8 mouse cellular contexts compared by ENCODE assay signal in genomic region chr6:39118456-39118881, GRCm38 (mm10). TPM values are rescaled to one million over a fixed set of nuclear protein-coding genes. Genes with fewer than 3 reads are reported as not detected.
A peak's percentile ranks its signal among the peaks of the same experiment; 100 is the strongest.
DNase-seq lines count a peak whose midpoint lies in the region; ATAC-seq and TF ChIP-seq lines count a peak whose summit lies in the region.

No protein-coding gene starts in this region.

- no peaks in the 10 kb centered on the region for H3K27me3 ChIP-seq in liver, adult 2 months (ENCODE audit: control insufficient read depth, insufficient read depth, low read length)

- 8% methylated on average over 49 of the region's 49 CpGs for WGBS in liver, adult 2 months

- peak overlapping the region; percentile 78 for H3K4me3 ChIP-seq in liver, adult 2 months (ENCODE audit: insufficient read depth, low read depth, low read length)

- H3K9ac ChIP-seq in liver, adult 2 months (ENCODE audit: low read depth, low read length), result peak overlapping the region; percentile 91

- H3K4me1 ChIP-seq in liver, adult 2 months (ENCODE audit: control insufficient read depth, insufficient read depth, low read length), result peaks cover 16% of the 10 kb centered on the region

- no peak for TF ChIP-seq POLR2A in liver, adult 2 months (IDR thresholded peaks at IDR 0.05; ENCODE audit: extremely low read depth, insufficient read depth, low read length)

- ATAC-seq in megakaryocyte-erythroid progenitor cell, adult 5-6 weeks (replicated peaks; ENCODE audit: low FRiP score, low TSS enrichment, poor library complexity, severe bottlenecking), result no peak

- H3K36me3 ChIP-seq in liver, adult 2 months (ENCODE audit: control insufficient read depth, insufficient read depth, low read length), result peaks cover 3% of the 10 kb centered on the region; the same call in 1 of the 2 replicates

- TF ChIP-seq CTCF in liver, adult 2 months (IDR thresholded peaks at IDR 0.05; ENCODE audit: low read depth, low read length), result no peak

- peaks cover 11% of the 10 kb centered on the region; the same call in 1 of the 2 replicates for H3K79me2 ChIP-seq in liver, adult 2 months (ENCODE audit: control insufficient read depth, insufficient read depth, low read length)

- DNase-seq in liver, adult 2 months (ENCODE audit: extremely low read depth, low read depth, low spot score), result peak; percentile 7
- DNase-seq in liver, result no peak
- DNase-seq in c-Kit-positive CD71-negative TER-119-negative erythroid progenitor cells, embryonic 14.5 days (ENCODE audit: low read depth), result peak; percentile 8
- DNase-seq in gastrocnemius, postnatal 10 days, result peak; percentile 65
- peak; percentile 73 to 83 for DNase-seq in kidney, postnatal 4 days
- DNase-seq in neural tube, embryonic 10.5 days (ENCODE audit: extremely low spot score, low spot score), result peak; percentile 28
- DNase-seq in layer of hippocampus, postnatal 36 days, result no peak

- H3K27ac ChIP-seq in liver, adult 2 months (replicated peaks; ENCODE audit: insufficient read depth, low read depth, low read length), result peak overlapping the region; percentile 56

RNA-seq across cellular contexts. Expression of gene Parp12, which starts 0.3 kb away (rescaled TPM):
- total RNA-seq in liver, adult 2 months (2014; rRNA removed), result 36.6 and 44.3 TPM in 2 replicates
- polyA plus RNA-seq in liver, adult 2 months (2012; rRNA removed), result 25.8 and 30.5 TPM in 2 replicates
- total RNA-seq in gastrocnemius, postnatal 10 days (2021), result 1 to 10 TPM; 5.9 to 6.6 TPM
- total RNA-seq in layer of hippocampus, postnatal 36 days (2021), result 1 to 10 TPM; 5.7 to 6.3 TPM
- total RNA-seq in megakaryocyte-erythroid progenitor cell, adult 5-6 weeks (2014; fragmentation: Nextera tagmentation), result 3.5 and 4.5 TPM in 2 replicates
- 5.6 and 9.1 TPM in 2 replicates for total RNA-seq in megakaryocyte-erythroid progenitor cell, adult 5-6 weeks (2017)

Comparison
In these comparisons a context has a peak if more than half of its experiments do, and no peak if none do; other contexts are left out.
1. DNase-seq: peak in liver, adult 2 months (single experiment), c-Kit-positive CD71-negative TER-119-negative erythroid progenitor cells, embryonic 14.5 days (single experiment), gastrocnemius, postnatal 10 days (single experiment), kidney, postnatal 4 days (2 of 2) and neural tube, embryonic 10.5 days (single experiment); none in liver (single experiment) and layer of hippocampus, postnatal 36 days (0 of 2).